Mouse (Mus musculus) lung, postnatal 0 days (tissue): ENCODE results near the gene Slx4.

Source experiments
- CTCF ChIP-seq: IDR thresholded peaks from 2 replicates; pipeline ENCODE4 v1.5.1; 2016; ENCODE audit warnings: antibody characterized with exemption, mild to moderate bottlenecking
- EP300 ChIP-seq: IDR thresholded peaks from 2 replicates; pipeline ENCODE4 v1.6.1; 2016; ENCODE audit warnings: antibody characterized with exemption, mild to moderate bottlenecking, control low read depth

- TF ChIP-seq CTCF (no peak), EP300 (no peak)
Observed at GRCm38 (mm10) chr16:4022719-4023118, 19.1 kb upstream of the Slx4 start.
